Mouse (Mus musculus): ENCODE measurements around the gene Bicd1.

The Bicd1 gene

GRCm38 (mm10) chr6:149565720-149566498 lies 157.2 kb downstream of the Bicd1 start:
- no peak for DNase-seq (ENCODE audit: extremely low read depth, low read depth)

GRCm38 (mm10) chr6:149567219-149567618 lies 158.5 kb downstream of the Bicd1 start:
- no peak for DNase-seq (ENCODE audit: extremely low read depth, low read depth)

GRCm38 (mm10) chr6:149574288-149574687 lies 165.6 kb downstream of the Bicd1 start:
- no peak for DNase-seq (ENCODE audit: extremely low read depth, low read depth)

- no peak for DNase-seq (ENCODE audit: extremely low read depth, low read depth)
Observed at GRCm38 (mm10) chr6:149580053-149580452, 171.4 kb downstream of the Bicd1 start.

- DNase-seq (ENCODE audit: extremely low read depth, low read depth), result no peak
Observed at GRCm38 (mm10) chr6:149585708-149586504, 177.2 kb downstream of the Bicd1 start.

All from MEL-GATA-1-ER (cell line).